Mouse (Mus musculus) intestine, postnatal 0 days (tissue): Measurements from ENCODE around the gene Styk1. TPM values are rescaled to one million over a fixed set of nuclear protein-coding genes. Genes with fewer than 3 reads are reported as not detected.
"Not testable (repeated sequence)": the region's sequence is repeated elsewhere in the genome, so short reads cannot be mapped to it uniquely, and the experiment has no call there.

Experiments used
- ATAC-seq: fragments of 200-750 bp; cut with Nextera tagmentation; 2 replicates; pipeline ENCODE4 v1.8.0; 2017; ENCODE audit warnings: mild to moderate bottlenecking, moderate TSS enrichment, moderate library complexity
- H3K27ac ChIP-seq: fragments of 300-500 bp; sonication (generic); 2 replicates; pipeline ENCODE4 v1.5.1; 2014; ENCODE audit warnings: mild to moderate bottlenecking, low read depth, low read length, moderate library complexity
- H3K27me3 ChIP-seq: fragments of 300-500 bp; sonication (generic); replicated peaks from 2 replicates; pipeline ENCODE4 v1.6.1; 2014; ENCODE audit warnings: low read length, mixed read lengths; ENCODE audit not compliant: control insufficient read depth, insufficient read depth
- H3K36me3 ChIP-seq: fragments of 300-500 bp; sonication (generic); 2 replicates; pipeline ENCODE4 v1.6.1; 2014; ENCODE audit warnings: mild to moderate bottlenecking, moderate library complexity; ENCODE audit not compliant: control insufficient read depth, insufficient read depth
- H3K4me1 ChIP-seq: fragments of 300-500 bp; sonication (generic); replicated peaks from 2 replicates; pipeline ENCODE4 v1.6.1; 2014; ENCODE audit warnings: antibody characterized with exemption, low read length, mixed read lengths; ENCODE audit not compliant: control insufficient read depth, insufficient read depth
- H3K4me2 ChIP-seq: fragments of 300-500 bp; sonication (generic); replicated peaks from 2 replicates; pipeline ENCODE4 v1.6.1; 2014; ENCODE audit warnings: low read depth, mild to moderate bottlenecking, moderate library complexity
- H3K4me3 ChIP-seq: fragments of 300-500 bp; sonication (generic); 2 replicates; pipeline ENCODE4 v1.5.1; 2014; ENCODE audit warnings: low read depth, low read length
- H3K9ac ChIP-seq: fragments of 300-500 bp; sonication (generic); 2 replicates; pipeline ENCODE4 v1.6.1; 2014; ENCODE audit warnings: mild to moderate bottlenecking, low read depth, low read length
- H3K9me3 ChIP-seq: fragments of 300-500 bp; sonication (generic); 2 replicates; pipeline ENCODE4 v1.6.1; 2016; ENCODE audit warnings: mixed run types; ENCODE audit not compliant: control insufficient read depth
- CTCF ChIP-seq: sonication (generic); IDR thresholded peaks from 2 replicates; pipeline ENCODE4 v1.5.1; 2016; ENCODE audit warnings: low read depth, mild to moderate bottlenecking, control low read depth, antibody characterized with exemption, moderate library complexity
- WGBS: fragments of 180-500 bp; shearing (Covaris S2); extraction: QIAGEN DNeasy Blood & Tissue Kit; methylation state at CpG from one replicate; pipeline ENCODE4 v1.1.7; 2014; 5-methylcytosine and 5-hydroxymethylcytosine counted together
- polyA plus RNA-seq: library from polyadenylated mRNA; unstranded; fragments of >200 nt; fragmentation: Nextera tagmentation; extraction: Ambion mirVana; gene quantifications from 2 replicates; pipeline ENCODE4 v1.2.1, GENCODE M21; 2015

The Styk1 gene
- polyA plus RNA-seq, 1 experiment from 2014 or later: 14.1 TPM

DNA sequence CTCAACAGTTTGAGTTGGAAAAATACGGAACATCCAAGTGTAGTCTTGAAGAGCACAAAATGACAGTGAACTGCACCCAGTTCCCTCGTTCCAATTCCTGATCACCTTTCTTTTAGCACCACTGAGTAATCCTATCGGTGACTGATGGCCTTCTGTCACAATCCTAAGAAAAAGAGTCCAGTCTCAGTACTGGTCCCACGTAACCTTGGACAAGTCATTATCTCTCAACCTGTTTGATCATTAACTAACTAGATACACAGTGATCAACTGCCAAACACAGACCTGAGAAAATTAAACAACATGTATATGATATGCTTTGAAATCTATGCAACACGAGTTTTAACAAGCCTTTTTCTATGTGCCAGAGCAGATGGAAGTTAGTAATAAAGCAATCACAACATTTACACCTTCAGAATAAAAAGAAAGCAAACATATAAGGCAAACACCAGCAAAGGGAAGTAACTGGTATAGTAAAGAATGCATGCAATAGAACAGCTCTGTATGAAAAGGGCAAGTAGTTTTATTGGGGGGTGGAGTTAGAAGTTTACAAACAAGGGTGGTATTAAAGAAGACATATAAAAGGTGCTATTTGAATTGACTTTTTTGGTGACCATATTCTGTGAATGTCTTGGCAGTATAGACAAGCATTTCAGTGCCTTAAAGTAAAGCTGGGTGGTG lies 58.8 kb downstream of the Styk1 start:
- H3K36me3 ChIP-seq: no peaks in the 10 kb centered on the region
- peak; percentile 89 for ATAC-seq
- WGBS: 46% methylated on average over 5 of the region's 5 CpGs
- H3K9ac ChIP-seq: no peak overlapping the region
- H3K27me3 ChIP-seq: no peaks in the 10 kb centered on the region
- H3K4me2 ChIP-seq: peak overlapping the region; percentile 79
- H3K4me1 ChIP-seq: no peaks in the 10 kb centered on the region
- no peaks in the 10 kb centered on the region for H3K9me3 ChIP-seq
- TF ChIP-seq CTCF: 0 out of 2 replicates have a peak, but pooled peaks have one; percentile 16
- H3K27ac ChIP-seq: peak overlapping the region; percentile 69
- H3K4me3 ChIP-seq: peak overlapping the region; percentile 83

DNA sequence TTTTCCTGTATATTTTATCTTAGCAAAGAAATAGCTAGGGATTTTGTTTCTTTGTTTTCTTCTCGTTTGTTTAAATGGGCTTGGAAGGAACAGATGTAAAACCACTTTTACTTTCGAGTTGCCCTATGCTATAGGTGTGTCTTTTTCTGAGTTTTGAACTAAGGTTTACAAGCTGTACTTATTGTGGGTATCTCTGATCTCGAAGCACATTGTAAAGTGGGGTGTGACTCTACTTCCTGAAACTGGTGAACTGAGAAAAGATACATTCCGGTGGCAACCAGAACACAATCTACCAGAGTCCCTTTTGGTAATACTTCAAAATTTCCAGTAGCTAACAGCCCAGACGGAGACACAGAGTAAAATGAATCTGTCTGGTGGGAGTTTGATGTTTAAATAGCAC lies 59.5 kb downstream of the Styk1 start:
- ATAC-seq: peak; percentile 87
- Histone ChIP-seq H3K27me3 (no peaks in the 10 kb centered on the region), H3K9me3 (no peaks in the 10 kb centered on the region), H3K27ac (peak overlapping the region; percentile 69), H3K4me1 (no peaks in the 10 kb centered on the region), H3K4me2 (peak overlapping the region; percentile 79), H3K4me3 (peak overlapping the region; percentile 83), H3K9ac (no peak overlapping the region), H3K36me3 (no peaks in the 10 kb centered on the region)
- WGBS: 42% methylated on average over 5 of the region's 5 CpGs
- no peak for TF ChIP-seq CTCF

DNA sequence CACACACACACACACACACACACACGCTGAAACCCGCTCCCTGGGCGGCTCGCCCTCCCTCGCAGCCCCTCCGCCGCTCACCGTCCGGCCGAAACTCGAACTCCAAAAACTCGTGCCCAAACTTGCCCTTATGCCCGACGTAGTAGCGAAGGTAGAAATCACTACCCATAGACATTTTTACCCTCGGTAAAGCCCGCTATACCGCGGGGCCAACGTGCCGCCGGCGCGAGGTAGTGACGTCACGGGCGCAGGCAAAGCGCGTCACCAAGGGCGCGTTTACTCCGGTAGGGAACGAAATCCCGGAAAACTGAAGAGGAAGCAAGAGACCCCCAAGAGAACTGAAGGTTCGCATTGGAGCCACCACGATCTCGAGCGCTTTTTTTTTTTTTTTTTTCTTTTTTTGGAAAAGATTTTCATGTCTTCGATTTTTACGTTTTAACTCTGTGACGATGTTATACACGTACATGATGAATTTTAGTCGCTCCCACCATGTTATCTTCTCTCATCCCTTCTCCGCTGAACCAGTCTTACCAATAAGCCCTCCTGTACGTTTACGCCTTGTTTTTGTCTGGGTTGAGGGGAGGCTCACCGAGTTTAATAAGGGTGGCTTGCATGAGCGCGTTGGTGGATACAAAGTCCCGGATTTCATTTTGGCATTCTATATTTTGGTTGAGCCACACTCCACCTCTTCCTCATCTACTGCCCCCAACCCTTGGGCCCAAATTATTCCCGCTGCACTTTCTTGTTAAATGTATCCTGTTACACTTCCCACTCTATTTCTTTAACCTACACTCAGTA lies 60.2 kb downstream of the Styk1 start, which contains the start of gene Magohb:
Gene Magohb, minus strand, starts transcription at position 254 of the 798 bp plus-strand sequence.
- WGBS: 2% methylated on average over 49 of the region's 51 CpGs
- Histone ChIP-seq H3K9me3 (no peaks in the 10 kb centered on the region), H3K27ac (peak within 1 kb of the TSS; percentile 69), H3K4me1 (no peaks in the 10 kb centered on the region), H3K36me3 (no peaks in the 10 kb centered on the region; the same call in 1 of the 2 replicates), H3K9ac (peak within 1 kb of the TSS; percentile 62), H3K4me2 (peak within 1 kb of the TSS; percentile 79), H3K4me3 (peak within 1 kb of the TSS; percentile 83), H3K27me3 (no peaks in the 10 kb centered on the region)
- peak; percentile 61 for ATAC-seq
- no peak for TF ChIP-seq CTCF

DNA sequence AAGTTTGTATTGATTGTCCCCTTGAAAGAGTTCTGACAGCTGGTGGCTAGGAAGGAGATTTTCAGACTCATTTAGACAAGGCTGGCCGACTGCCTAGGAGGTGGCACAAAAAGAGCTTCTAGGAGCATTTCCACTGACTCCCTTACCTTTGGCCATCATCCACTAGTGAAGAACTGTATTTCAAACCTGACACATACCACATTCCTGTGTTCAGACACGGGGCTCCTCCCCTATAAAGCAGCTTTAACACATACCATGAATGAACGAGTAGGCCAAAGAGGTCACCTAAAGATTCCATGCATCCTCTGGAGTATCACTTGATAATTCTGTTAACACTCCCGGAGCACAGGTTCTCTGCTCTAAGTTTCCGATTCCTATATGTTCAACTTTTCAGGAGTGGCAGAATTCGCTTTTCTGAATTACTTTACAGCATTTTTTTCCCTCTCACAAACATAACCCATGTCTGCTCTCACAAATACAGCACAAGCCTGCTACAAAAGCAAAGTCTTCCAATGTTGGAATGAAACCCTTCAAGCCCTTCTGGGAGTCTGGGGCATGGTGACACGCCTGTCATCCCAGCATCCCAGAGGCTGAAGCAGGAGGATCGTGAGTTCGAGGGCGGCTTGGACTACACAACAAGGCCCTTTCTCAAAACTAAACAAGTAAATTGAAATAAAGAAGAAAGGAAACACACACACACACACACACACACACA lies 61.0 kb downstream of the Styk1 start:
- Histone ChIP-seq H3K4me3 (peak overlapping the region; percentile 83), H3K36me3 (no peaks in the 10 kb centered on the region; the same call in 1 of the 2 replicates), H3K9ac (peak overlapping the region; percentile 62), H3K4me1 (no peaks in the 10 kb centered on the region), H3K27ac (peak overlapping the region; percentile 69; the same call in 1 of the 2 replicates), H3K9me3 (no peaks in the 10 kb centered on the region), H3K4me2 (peak overlapping the region; percentile 79), H3K27me3 (no peaks in the 10 kb centered on the region)
- TF ChIP-seq CTCF: no peak
- ATAC-seq: peak; percentile 1; the same call in 1 of the 2 replicates
- 13% methylated on average over 10 of the region's 10 CpGs for WGBS

DNA sequence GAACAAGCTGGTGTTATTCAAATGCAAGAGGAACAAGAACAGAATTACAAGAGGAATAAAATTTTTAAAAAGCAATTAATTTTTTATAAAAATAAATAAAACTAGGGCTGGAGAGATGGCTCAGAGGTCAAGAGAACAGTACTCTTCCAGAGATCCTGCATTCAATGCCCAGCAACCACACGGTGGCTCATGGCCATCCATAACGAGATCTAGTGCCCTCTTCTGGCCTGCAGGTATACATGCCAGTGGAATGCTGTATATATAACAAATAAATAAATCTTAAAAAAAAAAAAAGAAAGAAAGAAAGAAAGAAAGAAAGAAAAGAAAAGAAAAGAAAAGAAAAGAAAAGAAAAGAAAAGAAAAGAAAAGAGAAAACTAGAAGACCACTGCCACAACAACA lies 63.0 kb downstream of the Styk1 start:
- Histone ChIP-seq H3K4me3 (no peak overlapping the region), H3K36me3 (peaks cover 8% of the 10 kb centered on the region; the same call in 1 of the 2 replicates), H3K9ac (no peak overlapping the region), H3K27me3 (no peaks in the 10 kb centered on the region), H3K27ac (no peak overlapping the region), H3K4me1 (no peaks in the 10 kb centered on the region), H3K9me3 (no peaks in the 10 kb centered on the region), H3K4me2 (no peak overlapping the region)
- ATAC-seq: no peak
- TF ChIP-seq CTCF: peak; percentile 76
- WGBS: 11% methylated on average over 2 of the region's 2 CpGs

DNA sequence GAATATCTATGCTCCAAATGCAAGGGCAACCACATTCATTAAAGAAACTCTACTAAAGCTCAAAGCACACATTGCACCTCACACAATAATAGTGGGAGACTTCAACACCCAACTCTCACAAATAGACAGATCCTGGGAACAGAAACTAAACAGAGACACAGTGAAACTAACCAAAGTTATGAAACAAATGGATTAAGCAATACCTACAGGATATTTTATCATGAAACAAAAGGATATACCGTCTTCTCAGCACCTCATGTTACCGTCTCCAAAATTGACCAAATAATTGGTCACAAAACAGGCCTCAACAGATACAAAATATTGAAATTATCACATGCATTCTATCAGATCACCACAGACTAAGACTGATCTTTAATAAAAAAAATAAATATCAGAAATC lies 75.2 kb downstream of the Styk1 start:
- not testable (repeated sequence) for H3K9me3 ChIP-seq, H3K27me3 ChIP-seq, H3K9ac ChIP-seq, H3K27ac ChIP-seq, H3K4me3 ChIP-seq, H3K4me2 ChIP-seq, ATAC-seq, H3K4me1 ChIP-seq
- H3K36me3 ChIP-seq: peaks cover 12% of the 10 kb centered on the region; the same call in 1 of the 2 replicates
- WGBS: 85% methylated on average over 2 of the region's 2 CpGs
